Mouse (Mus musculus) mouse embryonic stem cell (cell line): Measurements from ENCODE around the gene Gm815.

Source experiments
- in situ Hi-C, 2 experiments: fragments of 300-500 bp; cut with MboI; formaldehyde crosslinking; loops; 1 replicate in 1 of 2; 3 replicates in 1 of 2; pipeline ENCODE4 v1.14.3; 2019 to 2020; ENCODE audit warnings: low sequenced_read_pairs in 2 of 2, low pct_unique_long_range_greater_than_20kb in 1 of 2, mixed read lengths in 1 of 2; ENCODE audit not compliant: unreplicated experiment in 1 of 2

Gene Gm815

DNA sequence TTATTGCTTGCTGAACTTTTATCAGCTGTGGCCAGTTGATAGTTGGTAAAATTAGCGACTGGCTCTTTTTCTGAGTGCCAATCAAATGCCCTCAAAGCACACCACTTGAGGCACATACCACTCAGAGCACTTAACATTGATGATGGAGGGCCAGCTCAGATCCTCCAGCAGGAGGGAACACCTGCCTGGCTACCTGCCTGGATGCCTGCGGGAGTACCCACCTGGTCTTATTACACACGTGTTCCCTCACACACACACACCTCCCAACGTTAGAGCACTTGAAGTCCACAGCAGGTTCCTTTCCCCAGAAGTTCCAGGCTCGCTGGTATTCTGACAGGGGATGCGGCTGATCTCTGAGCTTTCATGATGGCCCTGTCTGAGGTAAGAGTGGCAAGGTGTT is at the start of gene Gm815:
Gene Gm815, plus strand, starts transcription at position 266 of the 400 bp plus-strand sequence.
- in situ Hi-C loops: no loop called here

GRCm38 (mm10) chr19:26837626-26838025 is 48.1 kb upstream of the Gm815 start:
- in situ Hi-C loops: no loop called here

DNA sequence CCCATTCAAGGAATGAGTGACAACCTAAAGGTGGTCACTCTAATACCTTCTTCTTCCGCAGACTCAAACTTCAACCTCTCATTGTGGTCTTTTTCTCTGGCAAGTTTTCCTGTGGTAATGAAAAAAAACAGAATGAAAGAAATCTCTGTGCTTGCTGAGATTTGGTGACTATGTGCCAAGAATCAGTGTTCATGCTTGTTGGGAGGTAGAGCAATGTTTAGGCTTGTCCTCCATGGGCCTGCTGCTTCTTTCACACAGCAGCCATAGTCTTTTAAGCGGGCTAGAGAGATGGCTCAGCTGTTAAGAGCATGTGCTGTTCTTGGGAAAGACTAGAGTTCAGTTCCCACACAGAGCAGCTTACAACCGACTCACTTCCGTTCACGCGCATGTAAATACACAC is 41.8 kb upstream of the Gm815 start:
- in situ Hi-C loops: no loop called here

- in situ Hi-C loops: no loop called here
These were observed 40.9 kb upstream of the Gm815 start for GRCm38 (mm10) chr19:26844813-26845212.

- in situ Hi-C loops: no loop called here
These were observed 40.2 kb upstream of the Gm815 start for GRCm38 (mm10) chr19:26845276-26846016.

DNA sequence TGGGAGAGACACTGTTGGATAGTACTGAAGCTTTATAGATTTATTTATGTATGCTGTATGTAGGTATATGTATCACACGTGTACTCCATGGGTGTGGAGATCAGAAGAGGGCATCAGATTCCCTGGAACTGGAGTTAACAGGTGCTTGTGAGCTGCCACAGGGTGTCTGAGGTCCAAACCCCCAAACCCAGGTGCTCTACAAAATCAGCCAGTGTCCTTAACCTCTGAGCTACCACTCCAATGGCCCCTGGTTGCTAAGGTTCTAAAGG is 39.7 kb upstream of the Gm815 start:
- in situ Hi-C loops: no loop called here

- in situ Hi-C loops: no loop called here
These were observed 34.5 kb upstream of the Gm815 start for GRCm38 (mm10) chr19:26851017-26851782.

DNA sequence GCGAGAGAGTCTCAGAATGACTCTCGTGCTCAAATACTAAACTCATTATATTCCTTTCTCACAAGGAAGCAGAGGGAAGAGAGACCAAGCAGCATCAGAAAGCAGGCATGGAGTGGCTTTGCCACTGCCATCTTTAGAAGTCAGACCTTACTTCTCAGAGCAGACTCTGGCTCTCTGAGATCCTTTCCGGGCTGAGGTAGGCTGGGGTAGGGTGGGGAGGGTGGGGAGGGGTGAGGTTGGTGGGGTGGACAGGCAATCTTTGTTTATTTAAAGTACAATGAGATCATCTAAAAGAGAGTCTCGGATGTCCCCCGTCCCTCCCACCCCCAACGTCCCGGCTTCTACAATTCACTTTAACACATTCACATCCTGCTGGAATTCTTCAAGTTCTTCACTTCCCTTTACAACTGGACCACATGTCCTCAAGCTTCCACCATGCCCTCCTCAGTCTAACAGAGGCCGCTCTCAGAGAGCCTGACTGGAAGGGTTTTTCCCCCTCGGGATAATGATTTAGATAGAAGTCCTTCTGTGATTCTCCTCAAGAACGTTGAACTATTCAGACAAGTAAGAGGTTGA is 33.3 kb upstream of the Gm815 start:
- in situ Hi-C loops: no loop called here

DNA sequence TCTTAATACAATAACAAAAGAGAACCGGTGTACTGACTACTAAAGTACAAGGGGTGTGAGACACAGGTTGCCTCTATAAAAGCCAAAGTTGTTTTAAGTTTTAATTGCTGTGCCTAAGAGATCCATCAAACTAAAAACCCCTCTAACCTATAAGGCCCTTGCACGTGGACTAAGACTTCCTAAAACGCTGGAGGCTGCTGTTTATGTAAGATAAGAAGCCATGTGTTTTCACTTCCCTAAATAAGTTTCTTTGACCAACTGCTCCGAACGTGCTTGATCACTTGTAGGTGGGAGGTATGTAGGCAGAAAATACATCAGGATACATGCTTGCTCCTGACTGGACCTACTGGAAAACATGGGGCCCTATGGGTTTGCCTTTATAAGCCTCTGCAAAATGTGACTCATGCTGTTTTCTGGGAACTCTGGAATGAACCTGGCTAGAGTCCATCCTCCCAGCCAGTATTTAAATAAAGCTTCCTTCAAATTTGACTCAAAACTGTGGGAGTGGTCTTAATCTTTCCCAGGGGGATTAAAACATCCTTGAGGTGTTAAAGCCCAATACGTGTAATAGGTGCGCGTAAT is 31.9 kb upstream of the Gm815 start:
- in situ Hi-C loops: no loop called here

- in situ Hi-C loops: no loop called here
These were observed 31.0 kb upstream of the Gm815 start for GRCm38 (mm10) chr19:26854661-26855060.

- in situ Hi-C loops: no loop called here
These were observed 30.5 kb upstream of the Gm815 start for GRCm38 (mm10) chr19:26855152-26855551.

GRCm38 (mm10) chr19:26858427-26859194 is 27.1 kb upstream of the Gm815 start:
- in situ Hi-C loops: no loop called here

- in situ Hi-C loops: no loop called here
These were observed 26.5 kb upstream of the Gm815 start for GRCm38 (mm10) chr19:26859195-26859570.

DNA sequence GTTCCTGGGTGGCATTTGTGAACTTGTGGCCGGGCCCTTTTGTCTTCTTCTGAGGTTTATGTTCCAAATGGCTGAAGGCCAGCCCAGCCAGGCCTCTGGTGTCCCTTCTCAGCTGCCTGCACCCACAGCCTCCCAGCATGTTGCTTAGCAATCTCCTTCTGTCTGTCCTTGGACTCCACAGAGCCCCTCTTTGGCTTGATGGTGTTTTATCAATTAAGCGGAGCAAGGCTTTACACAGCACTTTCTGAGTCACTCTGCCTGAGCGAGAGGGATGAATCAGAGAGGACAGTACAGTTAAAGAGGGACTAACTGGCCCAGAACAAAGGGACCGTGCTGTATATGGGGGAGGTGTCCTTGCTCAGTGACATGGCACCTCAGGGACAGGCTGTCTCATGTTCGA is 22.0 kb upstream of the Gm815 start:
- in situ Hi-C loops: no loop called here

GRCm38 (mm10) chr19:26864975-26865690 is 20.5 kb upstream of the Gm815 start:
- in situ Hi-C loops: no loop called here

DNA sequence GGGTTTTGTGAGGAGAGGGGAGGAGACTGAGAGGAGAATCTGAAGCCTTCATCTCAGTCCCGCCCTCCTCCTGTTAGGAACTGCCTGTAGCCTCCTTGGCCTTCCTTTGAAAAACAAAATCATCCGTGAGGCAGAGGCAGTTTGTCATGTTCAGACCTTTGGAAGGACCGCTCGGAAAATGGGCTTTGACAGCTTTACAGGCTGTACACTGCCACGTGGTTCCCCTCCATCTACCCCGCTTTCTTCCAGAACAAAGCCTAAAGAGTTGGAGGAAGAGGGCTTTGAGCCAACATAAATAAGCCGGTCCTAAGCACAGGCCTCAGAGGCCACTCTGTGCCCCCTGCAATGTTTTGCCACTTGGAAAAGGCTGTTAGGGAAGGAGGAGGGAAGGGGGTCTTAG is 19.9 kb upstream of the Gm815 start:
- in situ Hi-C loops: no loop called here

GRCm38 (mm10) chr19:26869591-26869990 is 16.1 kb upstream of the Gm815 start:
- in situ Hi-C loops: no loop called here

- in situ Hi-C loops: no loop called here
These were observed 15.4 kb upstream of the Gm815 start for GRCm38 (mm10) chr19:26870280-26870679.
